Mouse (Mus musculus) brain, embryonic 14.5 days (tissue): ENCODE results near the gene Mia2.

Experiments
- CTCF ChIP-seq: fragments of 200-500 bp; IDR thresholded peaks from 2 replicates; pipeline ENCODE4 v1.5.1; 2012; ENCODE audit warnings: inconsistent platforms, mild to moderate bottlenecking, moderate library complexity, borderline replicate concordance; ENCODE audit not compliant: insufficient read depth, insufficient read length; ENCODE audit errors: extremely low read depth
- POLR2A ChIP-seq: fragments of 200-500 bp; IDR thresholded peaks from 2 replicates; pipeline ENCODE4 v1.6.1; 2012; ENCODE audit warnings: mild to moderate bottlenecking, inconsistent platforms, borderline replicate concordance; ENCODE audit not compliant: poor library complexity, insufficient read depth, insufficient read length, severe bottlenecking; ENCODE audit errors: extremely low read depth

GRCm38 (mm10) chr12:59169935-59170334 is 74.3 kb downstream of the Mia2 start:
- no peak for TF ChIP-seq CTCF
- TF ChIP-seq POLR2A = no peak
